Mouse (Mus musculus): ENCODE data around the gene Ush1g. TPM values are rescaled to one million over a fixed set of nuclear protein-coding genes. Genes with fewer than 3 reads are reported as not detected.

Gene Ush1g
- polyA plus RNA-seq, 1 experiment from 2014 or later: 0.10 TPM

DNA sequence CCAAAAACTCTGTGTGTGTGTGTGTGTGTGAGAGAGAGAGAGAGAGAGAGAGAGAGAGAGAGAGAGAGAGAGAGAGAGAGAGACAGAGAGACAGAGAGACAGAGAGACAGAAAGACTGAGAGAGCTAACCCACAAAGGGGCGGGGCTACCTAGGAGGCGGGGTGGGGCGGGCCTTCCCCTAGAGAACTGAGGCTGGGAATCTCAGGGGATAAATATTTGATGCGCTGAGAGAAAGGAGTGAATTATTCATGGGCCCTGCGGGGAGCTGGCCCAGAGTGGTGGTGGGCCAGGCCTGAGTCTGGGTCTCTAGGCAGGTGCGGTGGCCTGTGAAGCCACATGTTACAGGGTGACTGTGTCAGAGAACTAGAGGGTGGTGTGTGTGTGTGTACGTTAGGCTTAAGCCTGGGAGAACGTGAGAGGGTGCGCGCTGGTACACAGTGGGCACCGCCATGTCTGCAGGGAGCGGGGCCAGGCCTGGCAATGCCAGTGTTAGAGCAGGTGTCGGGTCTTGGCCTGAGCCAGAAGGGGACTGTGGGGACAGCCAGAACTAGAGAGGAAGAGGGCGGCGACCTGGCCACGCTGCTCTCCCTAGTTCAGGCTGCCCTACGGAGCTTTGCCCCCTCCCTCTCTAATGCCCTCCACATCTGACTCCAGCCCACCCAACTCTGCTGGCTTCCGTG lies 2.0 kb downstream of the Ush1g start:
- H3K4me3 ChIP-seq (replicated peaks; ENCODE audit: low read length): no peak overlapping the region

GRCm38 (mm10) chr11:115318245-115319027 lies 3.4 kb downstream of the Ush1g start:
- Histone ChIP-seq H3K9me3 (ENCODE audit: control insufficient read depth, low read length) (no peaks in the 10 kb centered on the region), H3K36me3 (ENCODE audit: control insufficient read depth, insufficient read depth) (no peaks in the 10 kb centered on the region), H3K27me3 (replicated peaks; ENCODE audit: control insufficient read depth, insufficient read depth, low read length) (peaks cover 87% of the 10 kb centered on the region), H3K9ac (replicated peaks; ENCODE audit: low read depth, low read length) (no peak overlapping the region), H3K4me2 (ENCODE audit: low read length) (peak overlapping the region; percentile 15; the same call in 1 of the 2 replicates), H3K4me1 (replicated peaks; ENCODE audit: control insufficient read depth, insufficient read depth, low read length) (peaks cover 22% of the 10 kb centered on the region), H3K4me3 (replicated peaks; ENCODE audit: low read length) (peak overlapping the region; percentile 8; the same call in 1 of the 2 replicates), H3K27ac (ENCODE audit: low read length) (no peak overlapping the region)
- no peak for ATAC-seq
- WGBS: 4% methylated on average over 63 of the region's 63 CpGs

More for the DNA sequence above, 2.0 kb downstream of the Ush1g start:
- Histone ChIP-seq H3K4me2 (ENCODE audit: low read length) (no peak overlapping the region), H3K4me1 (replicated peaks; ENCODE audit: control insufficient read depth, insufficient read depth, low read length) (peaks cover 24% of the 10 kb centered on the region), H3K27ac (ENCODE audit: low read length) (no peak overlapping the region), H3K9me3 (ENCODE audit: control insufficient read depth, low read length) (no peaks in the 10 kb centered on the region), H3K9ac (replicated peaks; ENCODE audit: low read depth, low read length) (no peak overlapping the region), H3K27me3 (replicated peaks; ENCODE audit: control insufficient read depth, insufficient read depth, low read length) (peaks cover 89% of the 10 kb centered on the region), H3K36me3 (ENCODE audit: control insufficient read depth, insufficient read depth) (no peaks in the 10 kb centered on the region)
- peak; percentile 31; the same call in 1 of the 2 replicates for ATAC-seq
- 1% methylated on average over 16 of the region's 18 CpGs for WGBS

DNA sequence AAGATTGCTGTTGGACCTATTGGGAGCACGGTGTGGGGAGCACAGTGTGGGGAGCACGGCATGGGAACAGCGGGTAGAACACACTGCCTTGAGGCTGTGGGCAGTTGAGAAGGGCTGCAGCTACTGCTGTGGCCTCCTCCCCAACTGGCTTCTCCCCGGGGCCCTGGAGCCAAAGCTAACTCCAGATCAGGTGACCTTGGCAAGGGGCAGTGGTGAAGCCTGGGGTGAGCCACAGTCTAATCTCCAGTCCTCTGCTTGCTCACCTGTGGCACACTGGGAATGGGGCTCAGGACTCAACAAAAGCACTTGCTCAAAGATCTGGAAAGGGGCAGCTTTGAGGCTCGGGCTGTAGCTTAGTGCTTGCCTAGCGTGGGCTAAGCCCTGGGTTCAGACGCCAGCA lies 4.6 kb downstream of the Ush1g start:
- H3K4me2 ChIP-seq (ENCODE audit: low read length): no peak overlapping the region
- no peaks in the 10 kb centered on the region for H3K9me3 ChIP-seq (ENCODE audit: control insufficient read depth, low read length)
- H3K4me3 ChIP-seq (replicated peaks; ENCODE audit: low read length): no peak overlapping the region
- H3K27me3 ChIP-seq (replicated peaks; ENCODE audit: control insufficient read depth, insufficient read depth, low read length): peaks cover 79% of the 10 kb centered on the region
- peaks cover 15% of the 10 kb centered on the region for H3K4me1 ChIP-seq (replicated peaks; ENCODE audit: control insufficient read depth, insufficient read depth, low read length)
- H3K9ac ChIP-seq (replicated peaks; ENCODE audit: low read depth, low read length): no peak overlapping the region
- no peaks in the 10 kb centered on the region for H3K36me3 ChIP-seq (ENCODE audit: control insufficient read depth, insufficient read depth)
- H3K27ac ChIP-seq (ENCODE audit: low read length): no peak overlapping the region
- ATAC-seq: no peak
- WGBS: 47% methylated on average over 7 of the region's 7 CpGs

- no peak overlapping the region for H3K4me2 ChIP-seq (ENCODE audit: low read length)
- H3K27ac ChIP-seq (ENCODE audit: low read length): no peak overlapping the region
- H3K36me3 ChIP-seq (ENCODE audit: control insufficient read depth, insufficient read depth): no peaks in the 10 kb centered on the region
- H3K9ac ChIP-seq (replicated peaks; ENCODE audit: low read depth, low read length): no peak overlapping the region
- 35% methylated on average over 2 of the region's 2 CpGs for WGBS
- H3K27me3 ChIP-seq (replicated peaks; ENCODE audit: control insufficient read depth, insufficient read depth, low read length): peaks cover 53% of the 10 kb centered on the region
- no peaks in the 10 kb centered on the region for H3K9me3 ChIP-seq (ENCODE audit: control insufficient read depth, low read length)
- H3K4me3 ChIP-seq (replicated peaks; ENCODE audit: low read length): no peak overlapping the region
- no peak for ATAC-seq
- peaks cover 5% of the 10 kb centered on the region; the same call in 1 of the 2 replicates for H3K4me1 ChIP-seq (replicated peaks; ENCODE audit: control insufficient read depth, insufficient read depth, low read length)
Measured at GRCm38 (mm10) chr11:115314249-115314648, 7.6 kb downstream of the Ush1g start.

- Histone ChIP-seq H3K27me3 (replicated peaks; ENCODE audit: control insufficient read depth, insufficient read depth, low read length) (0 out of 2 replicates have a peak, but pooled peaks cover 5% of the 10 kb centered on the region), H3K4me2 (ENCODE audit: low read length) (no peak overlapping the region), H3K9me3 (ENCODE audit: control insufficient read depth, low read length) (no peaks in the 10 kb centered on the region), H3K4me1 (replicated peaks; ENCODE audit: control insufficient read depth, insufficient read depth, low read length) (no peaks in the 10 kb centered on the region), H3K4me3 (replicated peaks; ENCODE audit: low read length) (no peak overlapping the region), H3K9ac (replicated peaks; ENCODE audit: low read depth, low read length) (no peak overlapping the region), H3K36me3 (ENCODE audit: control insufficient read depth, insufficient read depth) (no peaks in the 10 kb centered on the region), H3K27ac (ENCODE audit: low read length) (no peak overlapping the region)
- ATAC-seq: no peak
- WGBS: 55% methylated on average over 1 of the region's 1 CpGs
Measured at GRCm38 (mm10) chr11:115308781-115309180, 13.1 kb downstream of the Ush1g start.

DNA sequence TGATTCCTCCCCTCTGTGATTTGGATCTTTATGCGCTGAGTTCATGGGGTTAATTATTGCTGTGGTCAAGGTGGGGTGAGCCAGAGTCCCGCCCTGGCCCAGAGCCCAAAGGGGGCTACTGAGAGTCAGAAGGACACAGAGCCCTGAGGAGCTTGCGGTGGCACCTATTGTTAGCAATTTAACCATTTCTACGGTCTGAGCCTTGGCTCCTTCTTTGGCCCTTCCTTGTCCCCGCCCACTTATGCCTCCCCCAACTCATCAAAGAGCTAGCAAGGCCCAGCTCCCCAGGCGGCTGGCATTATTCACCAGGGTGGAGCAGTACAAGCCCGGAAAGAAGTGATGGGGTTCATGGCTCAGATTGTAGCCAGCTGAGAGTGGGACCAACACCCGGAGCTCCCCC lies 15.0 kb downstream of the Ush1g start, which contains the start of gene Otop2:
TSS of gene Otop2 (plus strand) at position 301 of the 400 bp plus-strand sequence.
- Histone ChIP-seq H3K4me3 (replicated peaks; ENCODE audit: low read length) (no peak within 1 kb of the TSS), H3K9ac (replicated peaks; ENCODE audit: low read depth, low read length) (no peak within 1 kb of the TSS), H3K4me1 (replicated peaks; ENCODE audit: control insufficient read depth, insufficient read depth, low read length) (no peaks in the 10 kb centered on the region), H3K27ac (ENCODE audit: low read length) (no peak within 1 kb of the TSS), H3K27me3 (replicated peaks; ENCODE audit: control insufficient read depth, insufficient read depth, low read length) (no peaks in the 10 kb centered on the region), H3K4me2 (ENCODE audit: low read length) (no peak within 1 kb of the TSS), H3K36me3 (ENCODE audit: control insufficient read depth, insufficient read depth) (no peaks in the 10 kb centered on the region), H3K9me3 (ENCODE audit: control insufficient read depth, low read length) (no peaks in the 10 kb centered on the region)
- 8% methylated on average over 8 of the region's 8 CpGs for WGBS
- ATAC-seq: no peak

- Histone ChIP-seq H3K36me3 (ENCODE audit: control insufficient read depth, insufficient read depth) (no peaks in the 10 kb centered on the region), H3K9ac (replicated peaks; ENCODE audit: low read depth, low read length) (no peak overlapping the region), H3K4me3 (replicated peaks; ENCODE audit: low read length) (no peak overlapping the region), H3K9me3 (ENCODE audit: control insufficient read depth, low read length) (no peaks in the 10 kb centered on the region), H3K27me3 (replicated peaks; ENCODE audit: control insufficient read depth, insufficient read depth, low read length) (no peaks in the 10 kb centered on the region), H3K4me2 (ENCODE audit: low read length) (no peak overlapping the region), H3K4me1 (replicated peaks; ENCODE audit: control insufficient read depth, insufficient read depth, low read length) (no peaks in the 10 kb centered on the region), H3K27ac (ENCODE audit: low read length) (no peak overlapping the region)
- no peak for ATAC-seq
- 83% methylated on average over 8 of the region's 8 CpGs for WGBS
Measured at GRCm38 (mm10) chr11:115303167-115303566, 18.7 kb downstream of the Ush1g start.

GRCm38 (mm10) chr11:115301351-115301750 lies 20.5 kb downstream of the Ush1g start:
- Histone ChIP-seq H3K4me3 (replicated peaks; ENCODE audit: low read length) (no peak overlapping the region), H3K36me3 (ENCODE audit: control insufficient read depth, insufficient read depth) (no peaks in the 10 kb centered on the region), H3K27ac (ENCODE audit: low read length) (no peak overlapping the region), H3K9me3 (ENCODE audit: control insufficient read depth, low read length) (no peaks in the 10 kb centered on the region), H3K4me2 (ENCODE audit: low read length) (no peak overlapping the region), H3K9ac (replicated peaks; ENCODE audit: low read depth, low read length) (no peak overlapping the region), H3K4me1 (replicated peaks; ENCODE audit: control insufficient read depth, insufficient read depth, low read length) (peaks cover 8% of the 10 kb centered on the region; the same call in 1 of the 2 replicates), H3K27me3 (replicated peaks; ENCODE audit: control insufficient read depth, insufficient read depth, low read length) (no peaks in the 10 kb centered on the region)
- ATAC-seq: no peak
- 92% methylated on average over 2 of the region's 2 CpGs for WGBS

DNA sequence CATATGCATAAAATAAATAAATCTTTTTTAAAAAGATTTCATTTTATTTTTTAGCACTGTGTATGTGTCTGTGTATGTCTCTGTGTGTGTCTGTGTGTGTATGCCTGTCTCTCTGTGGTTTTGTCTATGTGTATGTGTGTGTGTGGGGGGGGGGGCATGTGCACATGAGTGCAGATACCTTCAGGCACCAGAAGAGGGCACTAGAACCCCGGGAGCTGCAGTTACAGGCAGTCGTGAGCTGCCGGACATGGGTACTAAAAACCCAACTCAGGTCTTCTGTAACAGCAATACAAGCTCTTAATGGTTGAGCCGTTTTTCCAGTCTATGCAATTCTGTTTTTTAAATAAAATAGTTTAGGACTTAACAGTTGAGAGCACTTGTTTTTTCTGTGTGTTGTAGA lies 21.1 kb downstream of the Ush1g start:
- Histone ChIP-seq H3K9me3 (ENCODE audit: control insufficient read depth, low read length) (no peaks in the 10 kb centered on the region), H3K4me3 (replicated peaks; ENCODE audit: low read length) (no peak overlapping the region), H3K27ac (ENCODE audit: low read length) (no peak overlapping the region), H3K4me1 (replicated peaks; ENCODE audit: control insufficient read depth, insufficient read depth, low read length) (peaks cover 8% of the 10 kb centered on the region; the same call in 1 of the 2 replicates), H3K4me2 (ENCODE audit: low read length) (no peak overlapping the region), H3K36me3 (ENCODE audit: control insufficient read depth, insufficient read depth) (no peaks in the 10 kb centered on the region), H3K9ac (replicated peaks; ENCODE audit: low read depth, low read length) (no peak overlapping the region), H3K27me3 (replicated peaks; ENCODE audit: control insufficient read depth, insufficient read depth, low read length) (no peaks in the 10 kb centered on the region)
- no peak for ATAC-seq
- 90% methylated on average over 4 of the region's 4 CpGs for WGBS
